Mouse (Mus musculus): Measurements from ENCODE around the gene Zfp36.

The Zfp36 gene

DNA sequence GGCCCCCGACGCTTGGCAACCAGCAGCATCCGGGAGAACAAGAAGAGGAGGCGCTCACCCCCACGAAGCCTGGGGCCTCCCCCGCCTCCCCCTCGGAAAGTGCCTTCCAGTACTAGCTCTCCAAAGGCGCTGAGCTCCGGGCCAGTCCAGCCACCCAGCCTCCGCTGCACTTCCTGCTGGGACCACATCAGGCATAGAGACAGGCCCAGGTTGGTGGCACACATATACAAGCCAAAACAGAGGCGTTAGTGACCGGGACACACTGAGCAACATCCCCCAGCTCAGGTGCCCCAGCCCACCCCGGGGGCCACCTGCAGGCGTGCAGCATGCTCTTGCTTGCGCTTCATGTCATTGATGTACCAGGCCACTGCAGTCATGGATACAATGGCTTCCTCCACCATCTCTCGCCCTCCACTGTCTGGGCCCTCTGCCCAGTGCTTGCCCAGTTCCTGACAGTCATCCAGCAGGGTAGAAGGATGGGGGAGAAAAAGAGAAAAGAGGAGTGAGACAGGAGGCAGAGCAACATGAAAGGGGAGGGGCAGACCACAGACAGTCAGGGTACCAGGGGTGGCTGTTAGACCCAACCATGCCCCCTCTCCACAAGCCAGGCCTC is 12.3 kb downstream of the Zfp36 start:
- DNase-seq = no peak

DNA sequence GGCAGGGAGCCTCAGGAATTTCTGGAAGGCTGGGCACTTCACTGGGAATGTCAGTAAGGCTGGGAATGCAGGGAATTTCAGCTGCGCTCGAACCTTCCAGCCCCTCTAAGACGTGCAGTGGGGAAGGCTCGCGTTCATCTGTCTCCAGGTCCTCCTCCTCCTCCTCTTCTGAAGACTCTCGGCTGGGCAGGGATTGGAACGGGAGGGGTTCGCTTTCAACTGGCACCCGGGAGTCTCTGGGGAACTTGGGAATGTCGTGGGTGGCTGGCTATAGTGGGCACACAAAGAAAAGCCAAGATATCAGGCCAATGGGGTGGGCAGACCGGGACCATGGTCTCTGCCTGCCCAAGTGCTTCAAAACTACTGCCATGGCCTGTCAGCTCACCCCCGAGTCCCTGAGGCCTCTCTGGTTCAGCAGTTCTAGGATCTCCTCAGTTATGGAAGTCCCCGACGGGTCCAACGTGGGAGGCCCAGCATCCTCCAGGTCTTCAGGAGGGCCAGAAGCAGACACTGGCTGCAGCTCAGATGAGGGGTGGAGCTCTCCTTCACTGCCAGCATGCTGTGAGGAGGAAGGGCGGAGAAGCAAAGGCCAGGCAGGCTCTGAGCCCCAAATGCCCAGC is 17.5 kb downstream of the Zfp36 start:
- DNase-seq = no peak

DNA sequence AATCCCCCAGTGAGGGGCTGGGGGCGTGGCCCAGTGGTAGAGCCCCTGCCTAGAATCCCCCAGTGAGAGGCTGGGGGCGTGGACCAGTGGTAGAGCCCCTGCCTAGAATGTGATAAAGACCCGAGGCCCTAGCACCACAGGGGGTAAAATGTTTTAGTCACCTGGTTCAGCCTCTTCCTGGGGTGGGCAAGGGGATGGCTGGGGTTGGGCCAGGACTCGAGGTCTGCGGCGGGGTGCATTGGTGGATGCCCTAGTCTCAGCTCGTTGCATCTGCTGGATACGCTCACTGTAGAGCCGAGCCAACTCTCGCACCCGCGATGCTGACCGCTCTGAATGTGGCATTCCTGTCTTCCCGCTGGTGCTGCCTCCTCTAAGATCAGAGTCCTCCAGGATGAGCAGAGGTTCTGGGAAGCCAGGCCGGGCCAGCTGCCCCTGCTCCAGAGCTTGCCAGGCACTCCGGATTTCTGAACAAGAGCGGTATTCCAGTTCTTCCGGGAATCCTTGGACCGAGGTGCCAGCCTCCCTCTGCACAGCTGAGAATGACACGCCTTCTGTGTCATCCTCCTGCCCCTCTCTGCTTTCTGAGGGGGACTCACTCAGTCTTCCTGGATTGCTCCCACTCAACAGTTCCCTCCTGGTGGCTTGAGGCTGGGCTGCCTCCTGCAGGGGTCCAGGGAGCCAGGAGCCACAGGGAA is 18.3 kb downstream of the Zfp36 start:
- no peak for DNase-seq

DNA sequence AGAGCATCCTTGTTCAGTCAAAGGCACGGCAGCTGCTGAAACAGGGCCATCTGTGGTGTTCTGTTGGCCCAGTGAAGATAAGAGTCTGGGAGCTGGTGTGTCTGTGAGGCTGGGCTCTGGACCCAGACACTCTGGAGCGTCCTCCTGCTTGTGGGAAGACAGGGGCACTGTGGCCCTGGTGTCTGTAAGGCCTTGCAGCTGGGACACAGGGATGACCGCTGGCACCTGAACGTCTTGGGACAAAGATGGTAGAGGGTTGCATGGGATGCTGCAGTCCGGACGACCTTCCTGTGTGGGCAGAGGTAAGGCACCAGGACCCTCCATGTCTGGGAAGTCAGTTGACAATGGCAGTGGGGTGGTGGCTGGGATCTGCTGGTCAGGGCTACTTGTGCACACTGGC is 19.8 kb downstream of the Zfp36 start:
- no peak for DNase-seq

DNA sequence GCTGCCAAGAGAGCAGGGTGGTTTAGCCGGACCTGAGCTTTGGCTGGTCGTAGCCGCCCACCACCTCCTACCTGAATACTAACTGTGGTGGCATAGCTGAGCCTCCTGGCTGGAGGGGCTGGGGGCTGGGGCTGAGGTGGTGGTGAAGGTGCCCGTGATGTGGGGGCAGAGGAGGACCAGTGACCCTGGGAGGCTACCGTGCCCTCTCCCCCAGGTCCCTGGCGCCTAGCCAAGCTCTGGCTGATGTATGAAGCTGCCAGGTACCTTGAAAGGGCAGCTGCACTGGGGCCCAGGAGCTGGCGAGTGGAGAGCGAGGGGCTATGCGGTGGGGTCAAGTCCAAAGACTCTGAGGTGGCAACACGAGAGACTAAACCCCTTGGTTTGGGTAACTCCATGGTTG is 20.2 kb downstream of the Zfp36 start:
- no peak for DNase-seq

DNA sequence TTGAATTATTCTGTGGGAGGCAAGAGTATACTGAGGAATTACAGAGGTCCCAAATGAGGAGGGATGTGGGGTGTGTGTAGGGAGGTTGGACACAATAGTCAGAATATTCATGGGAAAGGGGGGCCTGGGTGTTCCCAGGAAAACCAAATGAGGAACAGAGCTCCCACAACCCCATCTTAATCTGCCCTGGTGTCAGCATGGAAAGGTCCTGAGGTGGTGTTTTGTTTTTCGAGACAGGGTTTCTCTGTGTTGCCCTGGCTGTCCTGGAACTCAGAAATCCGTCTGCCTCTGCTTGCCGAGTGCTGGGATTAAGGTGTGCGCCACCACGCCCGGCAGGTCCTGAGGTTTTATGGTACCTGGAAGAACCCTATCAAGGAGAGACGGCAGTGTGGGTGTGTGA is 21.6 kb downstream of the Zfp36 start:
- DNase-seq = no peak

DNA sequence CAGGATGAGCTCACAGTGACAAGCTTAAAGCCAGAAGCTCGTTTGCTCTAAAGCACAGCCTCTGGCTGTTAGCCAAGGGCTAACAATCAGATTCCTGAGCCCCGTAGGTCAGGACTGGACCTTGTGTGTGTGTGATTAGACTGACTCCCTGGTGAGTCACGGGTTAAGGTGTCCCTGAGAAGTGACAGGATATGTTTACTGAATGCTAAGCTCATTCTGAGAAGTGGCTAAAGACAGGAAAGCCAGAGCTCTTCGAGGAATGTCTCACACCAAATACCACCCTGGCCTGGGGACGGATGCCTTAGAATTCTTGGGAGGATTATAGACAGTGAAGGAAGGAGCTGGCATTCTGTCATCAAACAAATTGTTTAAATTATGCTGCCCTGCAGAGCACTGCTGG is 22.1 kb downstream of the Zfp36 start:
- no peak for DNase-seq

DNA sequence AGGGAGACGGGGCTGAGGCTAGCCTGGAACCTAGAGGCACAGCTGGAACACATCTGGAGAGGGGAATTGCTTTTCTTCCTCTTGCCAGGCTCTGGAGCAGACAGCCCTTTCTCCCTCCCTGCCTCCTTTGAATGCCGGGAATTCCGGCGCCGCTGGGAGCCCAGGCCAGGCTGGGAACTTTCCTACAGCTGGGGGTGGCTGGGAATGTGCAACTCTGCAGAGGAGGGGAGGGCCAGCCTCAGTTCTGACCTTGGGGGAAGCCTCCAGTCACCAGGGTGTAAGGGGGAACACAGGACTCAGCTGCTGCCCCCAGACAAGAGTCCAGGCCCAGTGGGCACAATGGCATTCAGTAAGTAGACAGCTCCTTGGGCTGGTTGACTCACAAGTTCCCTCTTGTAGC is 23.1 kb downstream of the Zfp36 start:
- no peak for DNase-seq

DNA sequence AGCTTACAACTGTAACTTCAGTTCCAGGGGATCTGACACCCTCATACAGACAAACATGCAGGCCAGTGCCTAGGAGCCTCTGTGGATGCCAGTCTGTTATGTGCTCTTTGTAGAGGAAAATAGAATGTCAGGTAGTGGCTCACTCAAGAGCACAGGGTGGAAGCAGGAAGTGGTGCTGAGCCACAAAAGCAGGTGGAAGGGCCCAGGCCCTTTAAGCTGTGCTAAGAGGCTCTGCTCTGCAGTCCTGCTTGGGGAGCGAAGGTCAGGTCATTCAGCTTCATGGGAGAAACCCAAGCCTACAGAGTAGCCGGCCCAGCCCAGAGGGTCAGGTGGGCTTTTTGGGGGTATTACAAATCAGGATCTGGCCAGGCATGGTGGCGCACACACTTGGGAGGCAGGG is 24.8 kb downstream of the Zfp36 start:
- no peak for DNase-seq

DNA sequence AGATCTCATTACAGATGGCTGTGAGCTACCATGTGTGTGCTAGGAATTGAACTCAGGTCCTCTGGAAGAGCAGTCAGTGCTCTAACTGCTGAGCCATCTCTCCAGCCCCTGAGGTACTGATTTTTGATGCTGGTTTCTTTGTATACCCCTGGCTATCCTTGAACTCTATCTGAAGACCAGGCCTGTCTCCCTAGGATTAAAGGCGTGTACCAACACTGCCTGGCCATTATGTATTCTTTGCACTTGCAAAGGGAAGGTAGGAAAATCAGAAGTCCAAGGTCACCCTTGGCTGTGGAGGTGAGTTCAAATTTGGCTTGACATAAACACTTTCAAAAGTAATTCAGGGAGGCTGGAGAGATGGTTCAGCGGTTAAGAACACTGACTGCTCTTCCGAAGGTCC is 25.5 kb downstream of the Zfp36 start:
- DNase-seq = no peak

DNA sequence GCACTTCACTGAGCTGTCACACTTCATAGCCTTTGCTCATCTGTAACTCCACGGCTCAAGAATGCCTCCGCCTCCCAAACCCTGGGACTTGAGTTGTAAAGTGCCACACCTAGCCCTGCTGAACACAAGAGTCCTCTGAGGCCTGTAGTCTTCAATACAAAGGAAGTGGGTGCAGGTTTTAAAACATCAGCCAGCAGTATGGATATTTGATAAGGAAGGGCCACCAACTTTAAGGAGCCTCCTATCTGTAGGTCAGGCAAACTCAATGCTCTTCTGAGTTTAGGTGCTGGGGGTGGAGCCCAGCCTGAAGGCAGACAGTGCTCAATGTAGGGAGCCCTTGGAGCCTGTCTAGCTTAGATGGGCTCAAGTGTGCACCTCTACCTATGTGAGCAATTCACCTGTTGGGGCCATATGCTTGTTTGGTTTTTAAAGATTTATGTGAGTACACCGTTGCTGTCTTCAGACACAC is 25.9 kb downstream of the Zfp36 start:
- no peak for DNase-seq

DNA sequence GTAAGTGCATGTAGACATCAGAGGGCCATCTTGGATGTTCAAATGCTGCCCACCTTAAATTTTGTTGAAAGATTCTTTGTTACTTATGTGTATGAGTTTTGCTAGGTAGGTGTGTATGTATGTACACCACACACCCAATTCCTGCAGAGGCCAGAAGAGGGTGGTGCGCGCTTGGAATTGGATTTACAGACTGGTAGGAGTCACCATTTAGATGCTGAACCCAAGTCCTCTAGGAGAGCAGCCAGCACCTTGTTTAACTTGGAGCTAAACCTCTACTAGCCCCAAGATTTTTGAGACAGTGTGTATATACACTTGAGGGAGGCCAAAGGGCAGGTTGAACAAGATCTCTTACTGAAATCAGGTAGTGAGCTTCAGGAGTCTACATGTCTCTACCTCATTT is 26.8 kb downstream of the Zfp36 start:
- no peak for DNase-seq

DNA sequence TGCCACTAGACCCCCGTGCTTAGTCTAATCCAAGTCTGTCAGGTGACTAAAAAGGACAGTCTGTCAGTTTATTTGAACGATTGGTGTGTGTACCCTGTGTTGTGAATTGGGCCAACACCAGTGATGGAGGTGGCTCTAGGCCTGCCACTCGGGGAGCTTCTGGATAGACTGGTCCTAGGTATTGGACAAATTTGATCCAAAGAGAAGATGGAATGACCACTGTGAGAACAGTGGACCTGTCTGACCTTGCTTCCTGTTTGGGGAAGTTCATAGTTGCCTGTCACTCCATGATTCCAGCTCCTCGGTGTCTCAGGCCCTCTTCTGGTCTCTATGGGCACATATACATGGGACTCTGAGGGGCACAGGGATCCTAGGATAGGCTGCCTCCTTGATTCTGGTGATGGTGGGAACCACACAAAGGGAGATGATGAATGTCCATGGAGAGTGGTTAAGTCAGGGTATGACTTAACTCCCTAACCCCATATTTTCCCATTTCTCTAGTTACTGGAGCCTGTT is 28.3 kb downstream of the Zfp36 start:
- no peak for DNase-seq

DNA sequence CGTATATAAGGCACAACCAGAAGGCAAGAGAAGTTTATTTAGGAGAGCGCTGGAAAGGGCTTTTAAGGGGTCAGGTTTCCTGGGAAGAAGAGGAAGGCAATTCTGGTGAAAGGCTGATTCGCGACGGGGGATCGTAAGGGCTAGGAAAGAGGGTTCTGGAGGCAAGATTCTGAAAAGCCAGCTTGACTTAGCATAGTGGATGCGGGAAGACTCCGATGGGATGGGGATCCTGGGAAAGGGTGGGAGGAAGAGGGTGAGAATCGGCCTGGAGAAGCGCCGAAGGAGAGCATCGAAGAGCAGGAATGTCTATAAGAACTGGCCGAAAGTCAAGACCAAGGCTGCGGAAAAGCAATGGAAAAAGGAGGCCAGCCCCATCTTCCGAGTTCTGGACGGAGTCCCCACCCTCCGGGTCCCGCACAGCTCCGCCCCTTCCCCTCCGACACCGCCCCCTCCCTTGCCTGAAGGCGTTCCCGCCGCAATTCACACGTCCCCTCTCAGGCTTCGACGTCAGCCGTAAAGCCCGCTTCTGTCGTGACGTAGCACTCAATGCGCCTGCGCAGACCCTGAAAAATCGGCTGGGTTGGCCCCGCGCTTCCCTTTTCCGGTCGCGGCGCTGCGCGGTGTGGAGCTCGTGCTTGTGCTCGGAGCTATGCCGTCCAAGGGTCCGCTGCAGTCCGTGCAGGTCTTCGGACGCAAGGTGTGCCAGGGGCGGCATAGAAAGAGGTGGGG is 29.7 kb downstream of the Zfp36 start, which contains the start of gene Rps16:
Rps16 (plus strand) TSS at position 498 of the 729 bp plus-strand sequence.
- peak; percentile 97 for DNase-seq

DNA sequence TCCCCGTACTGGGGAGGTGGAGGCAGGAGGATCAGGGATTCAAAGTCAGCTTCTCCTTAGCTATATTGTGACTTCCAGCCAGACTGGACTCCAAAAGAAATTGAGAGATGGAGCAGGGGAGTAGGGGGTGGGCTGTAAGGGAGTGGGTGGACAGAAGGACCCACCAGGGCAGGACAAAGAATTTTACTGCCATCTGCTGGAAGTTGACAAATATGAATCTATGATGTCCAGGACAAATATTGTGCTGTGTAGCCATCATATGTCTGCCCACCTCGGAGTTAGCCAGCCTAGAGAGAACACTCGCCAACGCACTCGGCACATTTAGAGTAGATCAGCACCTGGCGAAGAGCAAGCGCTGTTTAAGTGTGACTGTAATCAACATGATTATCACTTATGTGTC is 31.5 kb downstream of the Zfp36 start:
- DNase-seq = no peak

DNA sequence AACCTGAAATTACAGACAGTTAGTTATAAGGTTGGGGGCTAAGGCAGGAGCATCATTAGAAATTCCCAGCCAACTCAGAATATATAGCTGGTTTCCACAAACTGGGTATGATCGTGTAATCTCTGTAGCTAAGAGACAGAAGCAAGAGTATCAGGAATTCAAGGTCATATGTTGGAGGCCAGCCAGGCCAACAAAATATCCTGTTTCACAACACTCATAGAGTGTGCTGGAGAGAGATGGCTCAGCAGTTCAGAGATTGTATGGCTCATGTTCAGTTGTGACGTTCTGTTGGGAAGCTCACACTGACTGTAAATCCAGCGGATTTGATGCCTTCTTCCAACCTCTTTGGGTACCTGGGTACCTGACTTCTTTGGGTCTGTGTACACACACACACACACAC is 32.3 kb downstream of the Zfp36 start:
- DNase-seq = no peak

DNA sequence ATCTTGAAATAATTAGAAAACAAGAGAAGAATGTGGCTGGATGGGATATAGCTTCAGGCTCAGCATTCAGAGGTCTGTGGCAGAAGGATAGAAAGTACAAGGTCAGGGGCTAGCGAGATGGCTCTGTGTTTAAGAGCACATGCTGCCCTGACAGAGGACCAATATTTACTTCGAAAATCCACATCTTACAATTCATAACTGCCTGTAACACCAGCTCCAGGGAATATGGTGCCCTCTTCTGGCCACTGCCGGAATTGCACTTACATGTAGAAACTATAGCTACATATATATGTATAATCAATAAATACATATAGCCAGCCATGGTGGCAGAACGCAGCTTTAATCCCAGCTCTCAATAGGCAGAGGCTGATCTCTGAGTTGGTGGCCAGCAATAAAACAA is 35.4 kb downstream of the Zfp36 start:
- peak; percentile 69 for DNase-seq

DNA sequence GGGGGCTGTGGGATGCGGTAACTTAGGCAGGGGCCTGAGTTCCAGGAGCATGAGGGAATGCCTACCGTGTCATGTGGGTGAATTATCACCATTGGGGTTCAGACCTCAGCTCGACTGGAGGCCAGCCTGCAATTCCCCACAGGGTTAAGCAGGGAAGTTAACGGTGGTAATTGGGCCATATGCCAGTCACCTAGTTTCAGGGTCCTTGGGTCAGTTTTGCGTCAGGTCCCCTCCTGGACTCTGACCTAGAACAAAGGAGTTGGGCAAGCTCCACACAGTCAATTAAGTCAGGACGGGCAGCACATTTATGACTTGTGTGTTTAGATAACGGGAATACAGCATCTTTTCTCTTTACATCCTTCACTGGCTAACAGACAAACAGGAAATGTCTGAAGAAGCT is 38.7 kb downstream of the Zfp36 start:
- no peak for DNase-seq

DNA sequence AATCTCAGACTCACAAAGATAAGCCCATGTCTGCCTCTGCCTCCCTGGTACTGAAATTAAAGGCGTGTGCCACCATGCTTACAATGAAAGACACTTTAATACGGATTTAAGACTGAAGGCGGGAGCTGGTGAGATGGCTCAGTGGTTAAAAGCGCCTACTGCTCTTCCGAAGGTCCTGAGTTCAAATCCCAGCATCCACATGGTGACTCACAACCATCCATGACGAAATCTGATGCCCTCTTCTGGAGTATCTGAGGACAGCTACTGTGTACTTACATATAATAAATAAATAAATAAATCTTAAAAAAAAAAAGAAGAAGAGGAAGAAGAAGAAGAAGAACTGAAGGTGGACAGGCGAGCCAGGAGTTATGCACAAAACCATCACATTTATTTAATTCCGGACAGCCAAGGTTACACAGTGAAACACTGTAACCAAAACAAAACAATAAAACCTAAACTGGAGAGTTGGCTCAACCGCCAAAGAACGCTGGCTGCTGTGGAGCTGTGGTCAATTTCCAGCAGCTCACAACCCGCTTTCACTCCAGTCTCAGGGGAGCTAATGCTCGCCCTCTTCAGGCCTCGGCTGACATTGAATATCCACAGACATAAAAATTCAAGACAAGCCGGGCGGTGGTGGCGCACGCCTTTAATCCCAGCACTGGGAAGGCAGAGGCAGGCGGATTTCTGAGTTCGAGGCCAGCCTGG is 40.7 kb downstream of the Zfp36 start:
- peak; percentile 39 for DNase-seq

DNA sequence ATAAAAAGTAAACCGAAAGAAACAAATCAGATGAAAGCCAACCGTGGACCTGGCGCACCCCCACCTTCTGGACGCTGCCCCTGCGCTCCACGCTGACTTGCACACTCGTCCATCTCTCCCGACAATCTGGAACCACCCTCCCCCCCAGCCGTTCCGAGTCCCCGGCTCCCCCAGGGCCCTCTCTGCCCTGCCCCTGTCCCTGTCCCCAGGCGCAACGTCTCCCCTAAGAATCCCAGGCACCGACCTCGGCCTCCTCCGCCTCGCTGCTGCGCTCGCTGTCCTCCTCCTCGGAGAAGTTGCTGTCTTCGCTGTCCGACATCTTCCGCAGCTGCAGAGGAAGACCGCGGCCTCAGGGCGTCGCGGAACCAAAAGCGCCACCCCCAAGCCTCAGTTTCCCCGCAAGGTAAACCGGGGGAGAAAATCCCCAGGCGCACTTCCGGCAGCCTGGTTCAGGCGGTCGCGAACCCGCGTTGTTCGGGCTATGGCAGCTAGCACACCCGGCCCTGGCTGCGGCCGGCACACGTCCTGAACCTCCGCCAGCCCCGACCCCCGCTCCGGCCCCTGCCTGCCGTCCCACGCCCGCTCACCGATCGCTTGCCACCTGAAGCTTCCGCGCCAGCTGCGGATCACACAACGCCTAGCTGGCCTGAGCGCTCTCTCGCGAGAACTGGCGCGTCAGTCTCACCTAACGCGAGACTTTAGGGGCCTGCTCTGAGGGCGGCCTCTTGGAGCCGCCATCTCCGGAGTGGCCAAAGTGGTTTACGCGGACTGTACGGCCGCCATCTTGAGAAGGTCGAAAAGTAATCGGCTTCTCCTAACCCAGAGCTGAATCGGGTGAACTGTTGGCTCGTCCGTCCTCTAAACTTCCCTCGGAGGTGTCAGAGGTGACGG is 41.7 kb downstream of the Zfp36 start, which contains the start of gene Supt5:
Supt5 (minus strand) TSS at position 639 of the 891 bp plus-strand sequence.
- DNase-seq = peak; percentile 95

DNA sequence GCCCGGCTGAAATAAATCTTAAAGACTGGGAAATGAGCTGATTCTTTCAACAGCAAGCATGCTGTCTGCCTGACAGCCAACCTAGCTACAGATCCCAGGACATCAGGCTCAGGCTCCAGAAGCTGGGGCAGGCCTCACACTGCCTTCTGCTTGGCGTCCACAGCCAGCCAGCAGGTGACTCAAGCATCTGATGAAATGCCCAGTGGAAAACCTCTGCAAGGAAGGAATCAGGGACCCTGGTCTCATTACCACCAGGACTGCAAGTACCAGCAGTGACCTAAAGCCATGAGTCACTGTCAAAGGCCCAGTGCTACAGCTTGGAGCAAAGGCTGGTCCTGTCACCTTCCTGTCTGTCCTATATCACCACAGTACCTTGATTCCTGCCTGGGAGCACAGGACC is 44.6 kb downstream of the Zfp36 start:
- DNase-seq = no peak

DNA sequence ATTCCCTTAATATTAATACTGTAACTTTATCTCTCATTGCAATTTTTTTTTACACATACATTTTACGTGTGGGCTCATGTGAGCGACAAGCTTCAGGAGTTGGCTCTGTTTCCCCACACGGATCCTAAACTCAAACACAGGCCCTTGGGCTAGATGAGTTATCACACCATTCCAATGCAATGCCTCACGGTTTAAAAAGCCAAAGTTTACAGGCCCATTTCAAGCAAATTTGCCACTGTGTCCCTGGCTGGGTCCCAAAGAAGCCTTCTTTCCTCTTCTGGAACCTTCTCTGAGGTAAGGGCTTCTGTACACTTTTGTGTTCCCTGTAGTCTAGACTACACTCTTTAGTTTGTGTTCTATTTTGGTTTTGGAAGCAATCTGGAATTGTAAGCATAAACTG is 45.5 kb downstream of the Zfp36 start:
- DNase-seq = no peak

Data from cerebellum, adult 8-10 months (tissue).